ENCODE assay signal across 17 mouse cellular contexts in genomic region chr2:144338149-144338548, GRCm38 (mm10). TPM values are rescaled to one million over a fixed set of nuclear protein-coding genes. Genes with fewer than 3 reads are reported as not detected.
"Had no signal": no experiment of that assay in that cellular context is flagged by ENCODE, and none has a peak within 500 bp of the region (broad histone marks: within the 10 kb centered on the region; RNA-seq: fewer than 3 reads in every experiment).

No protein-coding gene starts in this region.

RNA-seq across cellular contexts. Expression of gene Ovol2, which starts 6.2 kb away (rescaled TPM):
- total RNA-seq: gastrocnemius, adult 18-20 months; gastrocnemius, adult 8-10 months; gastrocnemius, postnatal 14 days; gastrocnemius, postnatal 36 days; heart, adult 2 months; heart, postnatal 14 days; heart, postnatal 36 days; hematopoietic stem cell, adult 5-6 weeks; hindbrain, postnatal 0 days had no signal
- polyA plus RNA-seq: heart, postnatal 0 days; hindbrain, embryonic 13.5 days; hindbrain, embryonic 15.5 days; liver, embryonic 13.5 days; liver, embryonic 15.5 days had no signal

RNA-seq across cellular contexts. Expression of gene Pet117, which starts 30.6 kb away (rescaled TPM):
- total RNA-seq: hematopoietic stem cell, adult 5-6 weeks; hindbrain, postnatal 0 days had no signal
- polyA plus RNA-seq: gonadal fat pad, adult 2 months; heart, adult 2 months; kidney, embryonic 14.5 days; limb, embryonic 14.5 days had no signal
